Mouse (Mus musculus) bone marrow macrophage, adult 2 months (primary cell): ENCODE measurements around the gene Thsd4.

Experiments
- CTCF ChIP-seq: IDR thresholded peaks from 2 replicates; pipeline ENCODE4 v1.5.1; 2012; ENCODE audit warnings: low read depth, mild to moderate bottlenecking, low read length, moderate library complexity
- POLR2A ChIP-seq: IDR thresholded peaks from 2 replicates; pipeline ENCODE4 v1.6.1; 2012; ENCODE audit warnings: mild to moderate bottlenecking, low read depth, low read length, borderline replicate concordance

- TF ChIP-seq CTCF (no peak), POLR2A (no peak)
These were observed 110.8 kb downstream of the Thsd4 start for GRCm38 (mm10) chr9:60410872-60411635.
